Comparison of ENCODE assay signal across 7 mouse cellular contexts in the genomic region with DNA sequence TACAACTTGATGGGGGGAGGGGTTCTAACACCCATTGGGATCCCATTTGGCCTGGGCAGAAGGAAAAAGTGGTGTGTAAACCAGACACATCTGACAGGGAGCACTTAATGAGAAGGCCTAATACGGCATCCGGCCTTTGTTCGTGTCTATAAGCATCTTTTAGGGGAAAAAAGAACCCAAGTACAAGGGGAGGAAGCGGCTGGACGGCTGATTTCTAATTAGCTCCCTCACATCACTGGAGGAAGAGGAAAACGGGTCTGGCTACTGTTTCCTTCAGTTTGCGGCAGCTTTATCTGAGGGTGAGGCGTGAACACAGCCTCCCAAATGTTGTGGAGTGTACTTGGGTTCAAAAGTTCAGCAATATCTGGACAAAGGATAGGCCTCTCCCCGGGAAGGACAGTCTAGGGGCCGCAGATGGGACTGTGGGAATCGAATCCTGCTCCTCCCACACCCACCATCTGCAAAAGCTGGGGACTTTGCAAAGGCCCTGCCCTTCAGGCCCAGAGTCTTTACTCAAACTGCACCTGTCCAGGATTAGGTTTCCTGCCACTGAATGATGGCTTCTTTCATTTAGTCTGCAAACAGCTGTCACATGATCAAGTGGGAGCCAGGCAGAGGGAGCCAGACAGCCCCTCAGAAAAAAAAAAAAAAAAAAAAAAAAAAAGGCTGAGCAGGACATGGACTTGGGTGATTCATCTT.
DNase-seq lines count a peak whose midpoint lies in the region; ATAC-seq and TF ChIP-seq lines count a peak whose summit lies in the region.

No protein-coding gene starts in this region.

- peak; percentile 93 for DNase-seq in brain, embryonic 14.5 days (ENCODE audit: low read depth)
- peak; percentile 68 for DNase-seq in forebrain, embryonic 11.5 days (ENCODE audit: low spot score)
- DNase-seq in liver, result peak; percentile 16
- no peak for DNase-seq in ovary, postnatal 36 days (ENCODE audit: low spot score)
- no peak for DNase-seq in frontal cortex, adult 2 months (ENCODE audit: extremely low spot score in 1 of 2, low spot score in 1 of 2)

- H3K4me1 ChIP-seq in forebrain, embryonic 11.5 days (replicated peaks; ENCODE audit: control insufficient read depth, insufficient read depth, low read length), result peaks cover 41% of the 10 kb centered on the region
- peaks cover 42% of the 10 kb centered on the region for H3K4me1 ChIP-seq in neural tube, embryonic 15.5 days

- H3K36me3 ChIP-seq in forebrain, embryonic 11.5 days (ENCODE audit: control insufficient read depth, insufficient read depth, low read length), result no peaks in the 10 kb centered on the region
- no peaks in the 10 kb centered on the region for H3K36me3 ChIP-seq in neural tube, embryonic 15.5 days

- TF ChIP-seq CTCF in brain, embryonic 14.5 days (IDR thresholded peaks at IDR 0.05; ENCODE audit: borderline replicate concordance, extremely low read depth, insufficient read depth, insufficient read length), result no peak

- peak overlapping the region; percentile 15; the same call in 1 of the 2 replicates for H3K4me2 ChIP-seq in forebrain, embryonic 11.5 days (ENCODE audit: low read depth, low read length, severe bottlenecking)
- peak overlapping the region; percentile 0 for H3K4me2 ChIP-seq in neural tube, embryonic 15.5 days

- no peak overlapping the region for H3K4me3 ChIP-seq in forebrain, embryonic 11.5 days (ENCODE audit: low read depth, low read length)
- H3K4me3 ChIP-seq in neural tube, embryonic 15.5 days (replicated peaks), result no peak overlapping the region

- TF ChIP-seq POLR2A in brain, embryonic 14.5 days (IDR thresholded peaks at IDR 0.05; ENCODE audit: borderline replicate concordance, extremely low read depth, insufficient read depth, insufficient read length, poor library complexity, severe bottlenecking), result no peak

- peak overlapping the region; percentile 33 for H3K9ac ChIP-seq in forebrain, embryonic 11.5 days (ENCODE audit: low read length)
- H3K9ac ChIP-seq in neural tube, embryonic 15.5 days (replicated peaks), result no peak overlapping the region

- WGBS in forebrain, embryonic 11.5 days, result 4% methylated on average over 11 of the region's 11 CpGs
- 13% methylated on average over 11 of the region's 11 CpGs for WGBS in neural tube, embryonic 15.5 days

- H3K9me3 ChIP-seq in forebrain, embryonic 11.5 days (ENCODE audit: control insufficient read depth, low read length), result no peaks in the 10 kb centered on the region
- H3K9me3 ChIP-seq in neural tube, embryonic 15.5 days (replicated peaks), result no peaks in the 10 kb centered on the region

- H3K27me3 ChIP-seq in forebrain, embryonic 11.5 days (ENCODE audit: control insufficient read depth, insufficient read depth, low read length), result no peaks in the 10 kb centered on the region
- no peaks in the 10 kb centered on the region for H3K27me3 ChIP-seq in neural tube, embryonic 15.5 days (replicated peaks)

- H3K27ac ChIP-seq in forebrain, embryonic 11.5 days (ENCODE audit: low read depth, low read length), result peak overlapping the region; percentile 91
- H3K27ac ChIP-seq in neural tube, embryonic 15.5 days (replicated peaks), result peak overlapping the region; percentile 66

- peak; percentile 77 for ATAC-seq in forebrain, embryonic 11.5 days (replicated peaks; ENCODE audit: low FRiP score)
- peak; percentile 12 to 18; a peak in 1 of 4 replicates for ATAC-seq in hematopoietic stem cell, adult 5-6 weeks (replicated peaks in 1 of 2; ENCODE audit: insufficient read depth in 1 of 2, low FRiP score in 2 of 2, low TSS enrichment in 1 of 2, low read depth in 1 of 2, poor library complexity in 2 of 2, severe bottlenecking in 2 of 2)
- 0 out of 2 replicates have a peak, but pooled peaks have one; percentile 10 for ATAC-seq in neural tube, embryonic 15.5 days (ENCODE audit: low FRiP score)

Comparison
In these comparisons a context has a peak if more than half of its experiments do, and no peak if none do; other contexts are left out.
1. DNase-seq: peak in brain, embryonic 14.5 days (single experiment), forebrain, embryonic 11.5 days (single experiment) and liver (single experiment); none in ovary, postnatal 36 days (single experiment) and frontal cortex, adult 2 months (0 of 2).
2. ATAC-seq: peak in every context shown above with its lines; median percentile 77 in forebrain, embryonic 11.5 days; 15 in hematopoietic stem cell, adult 5-6 weeks; 10 in neural tube, embryonic 15.5 days.